Mouse (Mus musculus) midbrain, embryonic 16.5 days (tissue): Measurements from ENCODE around the gene L3mbtl2. TPM values are rescaled to one million over a fixed set of nuclear protein-coding genes. Genes with fewer than 3 reads are reported as not detected.

ENCODE experiments used
- ATAC-seq: fragments of 200-750 bp; cut with Nextera tagmentation; 2 replicates; pipeline ENCODE4 v1.8.0; 2017; ENCODE audit warnings: moderate TSS enrichment
- H3K27ac ChIP-seq: fragments of 300-500 bp; sonication (generic); 2 replicates; pipeline ENCODE4 v1.5.1; 2014; ENCODE audit warnings: mild to moderate bottlenecking, low read length, mixed read lengths
- H3K27me3 ChIP-seq: fragments of 300-500 bp; sonication (generic); 2 replicates; pipeline ENCODE4 v1.6.1; 2014; ENCODE audit warnings: low read depth, low read length, mixed read lengths; ENCODE audit not compliant: control insufficient read depth, insufficient read depth
- H3K36me3 ChIP-seq: fragments of 300-500 bp; sonication (generic); 2 replicates; pipeline ENCODE4 v1.6.1; 2014; ENCODE audit warnings: mild to moderate bottlenecking, low read length, moderate library complexity, mixed read lengths; ENCODE audit not compliant: control insufficient read depth, insufficient read depth
- H3K4me1 ChIP-seq: fragments of 300-500 bp; sonication (generic); 2 replicates; pipeline ENCODE4 v1.6.1; 2014; ENCODE audit warnings: mild to moderate bottlenecking, low read length, mixed read lengths; ENCODE audit not compliant: control insufficient read depth, insufficient read depth
- H3K4me2 ChIP-seq: fragments of 300-500 bp; sonication (generic); 2 replicates; pipeline ENCODE4 v1.6.1; 2014; ENCODE audit warnings: mild to moderate bottlenecking, low read length, mixed read lengths
- H3K4me3 ChIP-seq: fragments of 300-500 bp; sonication (generic); 2 replicates; pipeline ENCODE4 v1.5.1; 2014; ENCODE audit warnings: low read depth, mild to moderate bottlenecking, low read length, moderate library complexity, mixed read lengths
- H3K9ac ChIP-seq: fragments of 300-500 bp; sonication (generic); 2 replicates; pipeline ENCODE4 v1.6.1; 2014; ENCODE audit warnings: low read depth, low read length, mixed read lengths
- H3K9me3 ChIP-seq: fragments of 300-500 bp; sonication (generic); replicated peaks from 2 replicates; pipeline ENCODE4 v1.6.1; 2014; ENCODE audit warnings: mild to moderate bottlenecking, low read length, mixed read lengths; ENCODE audit not compliant: control insufficient read depth, poor library complexity, severe bottlenecking
- WGBS: fragments of 180-500 bp; shearing (Covaris S2); extraction: QIAGEN DNeasy Blood & Tissue Kit; methylation state at CpG from one replicate; pipeline ENCODE4 v1.1.7; 2014; 5-methylcytosine and 5-hydroxymethylcytosine counted together
- polyA plus RNA-seq: library from polyadenylated mRNA; unstranded; fragments of >200 nt; fragmentation: Nextera tagmentation; extraction: Ambion mirVana; gene quantifications from 2 replicates; pipeline ENCODE4 v1.2.1, GENCODE M21; 2015

Gene L3mbtl2
- 31.9 and 32.8 TPM in 2 replicates for polyA plus RNA-seq

- peak; percentile 99 for ATAC-seq
- Histone ChIP-seq H3K36me3 (0 out of 2 replicates have a peak, but pooled peaks cover 6% of the 10 kb centered on the region), H3K4me2 (peak within 1 kb of the TSS; percentile 79), H3K4me1 (peaks cover 10% of the 10 kb centered on the region), H3K27me3 (no peaks in the 10 kb centered on the region), H3K27ac (peak within 1 kb of the TSS; percentile 70), H3K4me3 (peak within 1 kb of the TSS; percentile 81), H3K9ac (peak within 1 kb of the TSS; percentile 75), H3K9me3 (no peaks in the 10 kb centered on the region)
- under 1% methylated on average over 55 of the region's 55 CpGs for WGBS
Measured at GRCm38 (mm10) chr15:81663697-81664561, at the start of gene L3mbtl2. L3mbtl2 (plus strand) TSS chr15:81663889.

- H3K27ac ChIP-seq: no peak overlapping the region
- no peaks in the 10 kb centered on the region for H3K4me1 ChIP-seq
- no peak overlapping the region for H3K4me2 ChIP-seq
- no peak overlapping the region for H3K4me3 ChIP-seq
- 95% methylated on average over 8 of the region's 8 CpGs for WGBS
- peaks cover 29% of the 10 kb centered on the region for H3K36me3 ChIP-seq
- no peaks in the 10 kb centered on the region for H3K27me3 ChIP-seq
- H3K9ac ChIP-seq: no peak overlapping the region
- no peaks in the 10 kb centered on the region for H3K9me3 ChIP-seq
- no peak for ATAC-seq
Measured at GRCm38 (mm10) chr15:81649516-81650455, 13.9 kb upstream of the L3mbtl2 start.

GRCm38 (mm10) chr15:81650636-81651035, 13.1 kb upstream of the L3mbtl2 start:
- H3K4me2 ChIP-seq: no peak overlapping the region
- no peak for ATAC-seq
- no peaks in the 10 kb centered on the region for H3K4me1 ChIP-seq
- WGBS: 86% methylated on average over 7 of the region's 7 CpGs
- no peak overlapping the region for H3K4me3 ChIP-seq
- no peaks in the 10 kb centered on the region for H3K27me3 ChIP-seq
- no peak overlapping the region for H3K27ac ChIP-seq
- no peak overlapping the region for H3K9ac ChIP-seq
- peaks cover 24% of the 10 kb centered on the region for H3K36me3 ChIP-seq
- no peaks in the 10 kb centered on the region for H3K9me3 ChIP-seq

GRCm38 (mm10) chr15:81661701-81662100, 2.0 kb upstream of the L3mbtl2 start:
- no peak for ATAC-seq
- 96% methylated on average over 2 of the region's 2 CpGs for WGBS

GRCm38 (mm10) chr15:81663281-81663680, 408 bp upstream of the L3mbtl2 start:
- peak overlapping the region; percentile 79 for H3K4me2 ChIP-seq
- H3K4me3 ChIP-seq: peak overlapping the region; percentile 81
- no peak overlapping the region for H3K27ac ChIP-seq
- ATAC-seq: peak; percentile 15
- H3K9me3 ChIP-seq: no peaks in the 10 kb centered on the region
- no peaks in the 10 kb centered on the region for H3K27me3 ChIP-seq
- no peak overlapping the region for H3K9ac ChIP-seq
- H3K36me3 ChIP-seq: 0 out of 2 replicates have a peak, but pooled peaks cover 2% of the 10 kb centered on the region
- peaks cover 10% of the 10 kb centered on the region for H3K4me1 ChIP-seq
- WGBS: 66% methylated on average over 10 of the region's 10 CpGs

More at GRCm38 (mm10) chr15:81661701-81662100, 2.0 kb upstream of the L3mbtl2 start:
- no peak overlapping the region for H3K4me2 ChIP-seq
- H3K9me3 ChIP-seq: no peaks in the 10 kb centered on the region
- H3K9ac ChIP-seq: no peak overlapping the region
- H3K36me3 ChIP-seq: no peaks in the 10 kb centered on the region
- no peaks in the 10 kb centered on the region for H3K27me3 ChIP-seq
- no peak overlapping the region for H3K4me3 ChIP-seq
- no peak overlapping the region for H3K27ac ChIP-seq
- peaks cover 10% of the 10 kb centered on the region for H3K4me1 ChIP-seq

- H3K4me1 ChIP-seq: peaks cover 10% of the 10 kb centered on the region
- H3K4me2 ChIP-seq: no peak overlapping the region
- H3K36me3 ChIP-seq: peaks cover 16% of the 10 kb centered on the region
- H3K27me3 ChIP-seq: no peaks in the 10 kb centered on the region
- H3K4me3 ChIP-seq: no peak overlapping the region
- 87% methylated on average over 10 of the region's 10 CpGs for WGBS
- no peaks in the 10 kb centered on the region for H3K9me3 ChIP-seq
- no peak for ATAC-seq
- H3K9ac ChIP-seq: no peak overlapping the region
- no peak overlapping the region for H3K27ac ChIP-seq
Measured at GRCm38 (mm10) chr15:81666957-81667356, 3.3 kb downstream of the L3mbtl2 start.

- Histone ChIP-seq H3K4me1 (peaks cover 2% of the 10 kb centered on the region), H3K36me3 (peaks cover 18% of the 10 kb centered on the region), H3K27me3 (no peaks in the 10 kb centered on the region), H3K9me3 (no peaks in the 10 kb centered on the region), H3K4me3 (no peak overlapping the region), H3K4me2 (no peak overlapping the region), H3K9ac (no peak overlapping the region), H3K27ac (no peak overlapping the region)
- ATAC-seq: peak; percentile 28; the same call in 1 of the 2 replicates
- 90% methylated on average over 4 of the region's 4 CpGs for WGBS
Measured at GRCm38 (mm10) chr15:81670231-81670640, 6.5 kb downstream of the L3mbtl2 start.

- no peaks in the 10 kb centered on the region for H3K27me3 ChIP-seq
- H3K4me2 ChIP-seq: no peak overlapping the region
- no peak for ATAC-seq
- 90% methylated on average over 3 of the region's 3 CpGs for WGBS
- peaks cover 25% of the 10 kb centered on the region for H3K36me3 ChIP-seq
- H3K9ac ChIP-seq: no peak overlapping the region
- H3K4me1 ChIP-seq: no peaks in the 10 kb centered on the region
- H3K4me3 ChIP-seq: no peak overlapping the region
- H3K27ac ChIP-seq: no peak overlapping the region
- H3K9me3 ChIP-seq: no peaks in the 10 kb centered on the region
Measured at GRCm38 (mm10) chr15:81676637-81677036, 12.9 kb downstream of the L3mbtl2 start.
